Mouse (Mus musculus): ENCODE results near the gene Obscn.

The Obscn gene

DNA sequence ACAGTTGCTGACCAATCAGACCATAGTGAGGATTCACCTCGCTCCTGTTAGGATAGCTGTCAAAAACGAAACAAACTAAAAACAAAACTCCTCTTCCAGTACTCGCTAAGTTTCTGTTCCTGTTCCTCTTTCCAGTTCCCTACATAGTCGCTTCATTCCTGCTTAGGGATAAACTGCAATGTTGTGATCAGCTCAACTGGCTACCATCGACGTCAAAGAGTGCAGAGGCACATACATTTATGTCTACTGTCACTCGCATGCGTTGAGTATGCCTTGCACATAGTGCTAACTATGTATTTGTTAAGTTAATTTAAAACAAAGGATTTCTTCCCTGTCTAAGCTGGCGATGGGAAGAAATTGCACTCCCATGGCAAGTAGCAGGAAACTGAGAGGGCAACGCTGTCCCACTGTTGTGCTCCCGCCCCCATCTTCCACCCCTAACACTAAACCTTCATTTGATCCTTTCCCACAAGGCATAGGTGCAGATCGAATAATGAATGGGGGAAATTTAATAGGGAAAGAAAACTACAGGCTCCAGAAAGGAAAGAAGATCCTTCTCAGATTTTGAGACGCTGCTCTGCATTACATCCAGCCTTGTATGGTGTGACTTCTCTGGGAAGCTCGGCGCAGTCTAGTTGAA lies 176.9 kb downstream of the Obscn start:
- DNase-seq: no peak

GRCm38 (mm10) chr11:58958536-58958935 lies 177.7 kb downstream of the Obscn start:
- no peak for DNase-seq

GRCm38 (mm10) chr11:58957226-58957914 lies 178.8 kb downstream of the Obscn start:
- peak; percentile 43 to 45 for DNase-seq

DNA sequence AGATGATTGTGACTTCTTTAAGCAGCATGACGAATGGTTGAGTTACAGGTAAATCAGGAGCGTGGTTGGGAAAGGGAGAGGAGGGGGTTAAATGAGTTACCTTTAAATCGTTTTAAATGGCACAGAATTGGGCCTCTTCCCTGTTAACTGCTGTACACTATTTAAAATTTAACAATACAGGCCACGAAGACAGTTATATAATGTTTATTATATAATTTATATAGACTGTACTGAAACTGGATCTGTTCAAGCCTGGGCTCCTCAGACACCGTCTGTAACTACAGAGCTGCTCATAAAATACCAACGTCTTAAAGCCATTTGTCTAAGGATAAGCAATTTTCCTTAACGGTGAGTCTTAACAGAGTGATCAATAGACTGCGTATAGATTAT lies 180.3 kb downstream of the Obscn start:
- no peak for DNase-seq

DNA sequence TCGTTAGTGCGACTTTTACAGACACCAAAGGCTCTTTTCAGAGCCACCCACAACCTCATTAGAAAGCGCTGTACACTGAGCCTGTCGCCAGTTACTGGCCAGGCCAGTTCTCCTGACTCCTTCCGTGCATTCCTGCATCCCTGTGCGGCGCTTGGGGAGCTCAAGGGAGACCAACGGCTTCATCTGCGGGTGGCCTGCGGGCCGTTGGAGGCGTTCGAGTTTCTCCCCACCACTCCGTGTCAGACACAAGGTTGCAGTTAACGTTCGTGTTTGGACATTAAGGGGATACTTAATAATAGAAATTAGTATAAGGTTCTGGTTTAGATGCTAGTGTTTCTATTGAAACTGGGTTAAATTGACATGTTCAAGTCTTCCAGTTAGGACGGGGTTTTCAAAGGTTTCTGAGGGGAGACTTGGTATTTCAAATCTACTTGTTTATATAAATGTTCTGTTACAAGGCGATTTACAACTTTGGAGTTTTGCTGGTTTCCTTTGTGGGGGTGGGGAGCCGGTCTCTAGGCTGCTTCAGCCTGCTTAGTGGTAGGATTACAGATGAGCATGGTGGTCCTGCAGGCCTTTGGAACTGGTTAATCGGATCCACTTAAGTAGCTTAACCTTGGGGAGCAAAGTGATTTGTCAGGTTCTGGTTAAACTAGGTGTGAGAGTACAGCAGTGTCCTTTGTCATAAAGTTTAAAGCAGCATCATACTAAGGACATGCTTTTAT lies 180.9 kb downstream of the Obscn start:
- DNase-seq: peak in 1 of 2 experiments; percentile 50

- peak; percentile 88 to 90 for DNase-seq
These were observed 181.6 kb downstream of the Obscn start, which contains the start of the genes Hist3h2a and Trim17 for GRCm38 (mm10) chr11:58954420-58955142. Hist3h2a (plus strand) TSS chr11:58954685. Trim17 (plus strand) TSS chr11:58954685.

GRCm38 (mm10) chr11:58954170-58954419 lies 182.1 kb downstream of the Obscn start:
- peak in 1 of 2 experiments; percentile 90 for DNase-seq

DNA sequence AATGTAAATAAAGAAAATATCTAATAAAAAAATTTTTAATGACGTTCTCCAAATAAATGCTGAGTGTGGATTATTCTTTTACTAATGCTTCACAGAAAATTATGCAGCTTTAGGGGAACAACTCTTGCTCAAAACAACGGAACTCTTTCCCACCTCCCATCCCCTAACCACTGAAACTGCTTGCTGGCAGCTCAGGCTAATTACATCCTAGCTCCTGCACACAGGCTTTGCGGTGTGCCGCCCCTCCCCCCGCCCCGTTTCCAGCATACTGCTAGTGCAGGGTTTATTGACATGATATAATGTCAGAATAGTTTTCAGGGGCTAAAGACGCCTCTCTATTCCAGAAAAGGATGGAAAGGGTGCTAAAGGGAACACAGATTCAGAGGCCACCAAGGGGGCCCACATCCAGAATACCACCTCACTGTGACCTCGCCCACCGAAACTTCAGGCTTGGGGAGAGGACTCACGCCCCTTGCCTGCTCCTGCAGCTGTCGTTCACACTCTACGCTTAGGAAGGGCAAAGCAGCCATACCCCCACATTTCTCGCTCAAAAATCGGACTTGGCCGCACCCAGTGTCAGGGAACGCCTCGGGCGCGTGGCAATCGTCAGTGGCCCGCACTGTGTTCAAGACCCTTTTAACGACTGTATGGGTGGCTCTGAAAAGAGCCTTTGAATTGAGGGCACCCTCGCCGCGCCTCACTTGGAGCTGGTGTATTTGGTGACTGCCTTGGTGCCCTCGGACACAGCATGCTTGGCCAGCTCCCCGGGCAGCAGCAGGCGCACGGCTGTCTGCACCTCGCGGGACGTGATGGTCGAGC lies 182.6 kb downstream of the Obscn start:
- DNase-seq: peak in 1 of 2 experiments; percentile 70

GRCm38 (mm10) chr11:58951210-58951609 lies 185.0 kb downstream of the Obscn start:
- no peak for DNase-seq

DNA sequence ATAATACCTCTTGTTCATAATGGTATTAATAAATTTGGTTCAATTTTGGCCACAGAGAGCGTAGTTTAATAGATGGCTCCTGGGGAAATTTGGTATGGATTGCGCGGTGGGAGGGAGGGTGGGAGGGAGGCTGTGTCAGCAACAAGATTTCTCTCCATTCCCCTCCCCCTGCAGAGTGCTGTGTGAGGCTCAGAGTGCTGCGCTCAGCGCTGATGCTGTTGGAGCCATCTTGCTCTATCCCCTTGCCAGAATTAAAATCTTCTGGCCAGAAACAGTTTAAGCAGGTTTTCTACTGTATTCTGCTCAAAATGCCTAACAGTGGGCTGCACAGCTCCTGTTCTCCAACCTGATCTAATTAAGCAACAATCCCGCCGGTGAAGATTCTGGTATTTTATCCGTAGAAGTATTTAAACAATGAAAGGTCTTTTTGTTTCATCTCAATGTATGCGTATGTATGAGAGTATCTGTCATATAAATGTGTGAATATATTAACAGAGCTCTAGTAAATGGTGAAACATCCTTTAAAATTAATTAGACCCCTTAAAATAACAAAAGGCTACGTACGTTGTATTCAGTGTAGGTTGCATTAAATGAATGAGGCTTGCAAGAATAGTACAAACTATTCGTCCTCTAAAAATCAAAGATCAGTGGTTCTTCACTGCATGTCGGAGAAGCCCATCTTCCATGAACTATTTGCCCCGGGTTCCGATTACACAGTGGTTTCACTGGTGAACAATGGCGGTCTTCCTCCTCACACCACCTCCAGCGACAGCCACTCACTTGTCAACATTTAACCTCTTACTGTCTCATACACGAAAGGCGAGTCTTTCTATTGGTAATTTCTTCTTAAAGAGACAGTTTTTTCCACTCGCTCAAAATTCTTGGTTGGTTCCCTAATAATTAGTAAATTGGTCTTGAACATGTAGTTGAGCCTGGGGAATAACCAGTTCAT lies 186.4 kb downstream of the Obscn start:
- peak; percentile 77 to 83 for DNase-seq

DNA sequence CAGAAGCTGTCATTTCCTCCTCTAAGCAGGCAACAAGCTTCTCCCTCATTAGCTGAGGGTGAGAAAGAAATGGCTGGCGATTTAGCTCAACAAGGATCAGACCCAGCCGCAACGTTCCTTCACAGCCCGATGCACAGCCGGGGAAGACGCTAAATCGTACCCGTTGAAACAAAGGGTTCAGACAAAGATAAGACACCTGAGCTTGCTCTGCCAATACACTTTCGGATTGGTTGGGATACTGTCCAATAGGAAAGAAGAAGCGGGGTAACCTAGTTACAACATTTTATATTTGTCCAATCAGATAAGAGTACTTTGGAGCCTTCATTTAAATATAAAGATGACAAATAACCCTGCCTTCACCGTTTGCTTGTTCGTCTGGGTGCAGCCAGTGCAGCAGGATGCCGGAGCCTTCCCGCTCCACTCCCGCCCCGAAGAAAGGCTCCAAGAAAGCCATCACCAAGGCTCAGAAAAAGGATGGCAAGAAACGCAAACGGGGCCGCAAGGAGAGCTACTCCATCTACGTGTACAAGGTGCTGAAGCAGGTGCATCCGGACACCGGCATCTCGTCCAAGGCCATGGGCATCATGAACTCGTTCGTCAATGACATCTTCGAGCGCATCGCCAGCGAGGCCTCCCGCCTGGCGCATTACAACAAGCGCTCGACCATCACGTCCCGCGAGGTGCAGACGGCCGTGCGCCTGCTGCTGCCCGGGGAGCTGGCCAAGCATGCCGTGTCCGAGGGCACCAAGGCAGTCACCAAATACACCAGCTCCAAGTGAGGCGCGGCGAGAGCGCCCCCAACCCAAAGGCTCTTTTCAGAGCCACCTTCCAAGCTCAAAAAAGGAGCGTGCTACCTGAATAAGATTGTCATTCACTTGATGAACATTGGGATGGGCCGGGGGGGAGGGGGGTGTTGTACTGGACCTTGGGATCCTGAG lies 187.4 kb downstream of the Obscn start, which contains the start of gene Hist3h2ba:
Hist3h2ba (plus strand) TSS at position 379 of the 938 bp plus-strand sequence.
- peak; percentile 88 to 92 for DNase-seq

- DNase-seq: peak; percentile 82 to 85
These were observed 188.2 kb downstream of the Obscn start for GRCm38 (mm10) chr11:58947798-58948528.

- DNase-seq: no peak
These were observed 188.9 kb downstream of the Obscn start for GRCm38 (mm10) chr11:58947306-58947705.

Measured in cerebellum, postnatal 25 days (tissue).